Mouse (Mus musculus): Measurements from ENCODE around the gene Nav2. TPM values are rescaled to one million over a fixed set of nuclear protein-coding genes. Genes with fewer than 3 reads are reported as not detected.

Nav2 gene
- polyA plus RNA-seq, 1 experiment, result 32.5 TPM

GRCm38 (mm10) chr7:49185991-49186390 lies 277.5 kb downstream of the Nav2 start:
- WGBS, result 89% methylated on average over 5 of the region's 5 CpGs
- H3K27me3 ChIP-seq (ENCODE audit: control insufficient read depth, insufficient read depth, low read length), result no peaks in the 10 kb centered on the region
- peaks cover 56% of the 10 kb centered on the region for H3K4me1 ChIP-seq (ENCODE audit: control insufficient read depth, insufficient read depth, low read length)
- no peak for DNase-seq
- H3K27ac ChIP-seq (ENCODE audit: insufficient read depth, low read length), result no peak overlapping the region
- TF ChIP-seq POLR2A (IDR thresholded peaks at IDR 0.05; ENCODE audit: borderline replicate concordance, insufficient read depth, low read length) (no peak), CTCF (IDR thresholded peaks at IDR 0.05; ENCODE audit: borderline replicate concordance, insufficient read depth, low read depth, low read length) (no peak)
- no peak overlapping the region for H3K4me3 ChIP-seq (replicated peaks; ENCODE audit: insufficient read depth, low read depth, low read length)

GRCm38 (mm10) chr7:49189364-49189763 lies 280.8 kb downstream of the Nav2 start:
- peak overlapping the region; percentile 17 for H3K27ac ChIP-seq (ENCODE audit: insufficient read depth, low read length)
- no peaks in the 10 kb centered on the region for H3K27me3 ChIP-seq (ENCODE audit: control insufficient read depth, insufficient read depth, low read length)
- no peak for TF ChIP-seq POLR2A (IDR thresholded peaks at IDR 0.05; ENCODE audit: borderline replicate concordance, insufficient read depth, low read length)
- TF ChIP-seq CTCF (IDR thresholded peaks at IDR 0.05; ENCODE audit: borderline replicate concordance, insufficient read depth, low read depth, low read length), result no peak
- peaks cover 64% of the 10 kb centered on the region for H3K4me1 ChIP-seq (ENCODE audit: control insufficient read depth, insufficient read depth, low read length)
- DNase-seq, result no peak
- H3K4me3 ChIP-seq (replicated peaks; ENCODE audit: insufficient read depth, low read depth, low read length), result no peak overlapping the region
- 77% methylated on average over 5 of the region's 5 CpGs for WGBS

GRCm38 (mm10) chr7:49190231-49190985 lies 281.9 kb downstream of the Nav2 start:
- peak; percentile 80 to 88 for DNase-seq
- H3K27me3 ChIP-seq (ENCODE audit: control insufficient read depth, insufficient read depth, low read length), result no peaks in the 10 kb centered on the region
- no peak for TF ChIP-seq POLR2A (IDR thresholded peaks at IDR 0.05; ENCODE audit: borderline replicate concordance, insufficient read depth, low read length)
- no peak for TF ChIP-seq CTCF (IDR thresholded peaks at IDR 0.05; ENCODE audit: borderline replicate concordance, insufficient read depth, low read depth, low read length)
- H3K4me1 ChIP-seq (ENCODE audit: control insufficient read depth, insufficient read depth, low read length), result peaks cover 59% of the 10 kb centered on the region
- H3K4me3 ChIP-seq (replicated peaks; ENCODE audit: insufficient read depth, low read depth, low read length), result no peak overlapping the region
- 15% methylated on average over 4 of the region's 4 CpGs for WGBS
- H3K27ac ChIP-seq (ENCODE audit: insufficient read depth, low read length), result peak overlapping the region; percentile 44

- peak in 1 of 2 experiments; percentile 66 for DNase-seq
- peaks cover 65% of the 10 kb centered on the region for H3K4me1 ChIP-seq (ENCODE audit: control insufficient read depth, insufficient read depth, low read length)
- WGBS, result 17% methylated on average over 7 of the region's 7 CpGs
These were observed 282.7 kb downstream of the Nav2 start for GRCm38 (mm10) chr7:49191081-49191678.

GRCm38 (mm10) chr7:49192061-49192695 lies 283.7 kb downstream of the Nav2 start:
- DNase-seq, result peak; percentile 55 to 60
- Histone ChIP-seq H3K27ac (ENCODE audit: insufficient read depth, low read length) (0 out of 2 replicates have a peak overlapping the region, but pooled peaks have one; percentile 5), H3K4me1 (ENCODE audit: control insufficient read depth, insufficient read depth, low read length) (peaks cover 61% of the 10 kb centered on the region), H3K27me3 (ENCODE audit: control insufficient read depth, insufficient read depth, low read length) (no peaks in the 10 kb centered on the region), H3K4me3 (replicated peaks; ENCODE audit: insufficient read depth, low read depth, low read length) (no peak overlapping the region)
- TF ChIP-seq POLR2A (IDR thresholded peaks at IDR 0.05; ENCODE audit: borderline replicate concordance, insufficient read depth, low read length) (no peak), CTCF (IDR thresholded peaks at IDR 0.05; ENCODE audit: borderline replicate concordance, insufficient read depth, low read depth, low read length) (no peak)
- WGBS, result 7% methylated on average over 2 of the region's 2 CpGs

More at GRCm38 (mm10) chr7:49191081-49191678, 282.7 kb downstream of the Nav2 start:
- Histone ChIP-seq H3K27ac (ENCODE audit: insufficient read depth, low read length) (peak overlapping the region; percentile 65), H3K27me3 (ENCODE audit: control insufficient read depth, insufficient read depth, low read length) (no peaks in the 10 kb centered on the region), H3K4me3 (replicated peaks; ENCODE audit: insufficient read depth, low read depth, low read length) (no peak overlapping the region)
- TF ChIP-seq POLR2A (IDR thresholded peaks at IDR 0.05; ENCODE audit: borderline replicate concordance, insufficient read depth, low read length), result no peak
- TF ChIP-seq CTCF (IDR thresholded peaks at IDR 0.05; ENCODE audit: borderline replicate concordance, insufficient read depth, low read depth, low read length), result no peak

- TF ChIP-seq POLR2A (IDR thresholded peaks at IDR 0.05; ENCODE audit: borderline replicate concordance, insufficient read depth, low read length) (no peak), CTCF (IDR thresholded peaks at IDR 0.05; ENCODE audit: borderline replicate concordance, insufficient read depth, low read depth, low read length) (no peak)
- WGBS, result 36% methylated on average over 5 of the region's 5 CpGs
- Histone ChIP-seq H3K4me1 (ENCODE audit: control insufficient read depth, insufficient read depth, low read length) (peaks cover 54% of the 10 kb centered on the region), H3K27ac (ENCODE audit: insufficient read depth, low read length) (no peak overlapping the region), H3K4me3 (replicated peaks; ENCODE audit: insufficient read depth, low read depth, low read length) (no peak overlapping the region), H3K27me3 (ENCODE audit: control insufficient read depth, insufficient read depth, low read length) (no peaks in the 10 kb centered on the region)
- peak in 1 of 2 experiments; percentile 69 for DNase-seq
These were observed 287.2 kb downstream of the Nav2 start for GRCm38 (mm10) chr7:49195711-49196147.

GRCm38 (mm10) chr7:49199366-49199765 lies 290.9 kb downstream of the Nav2 start:
- peaks cover 45% of the 10 kb centered on the region for H3K4me1 ChIP-seq (ENCODE audit: control insufficient read depth, insufficient read depth, low read length)
- TF ChIP-seq POLR2A (IDR thresholded peaks at IDR 0.05; ENCODE audit: borderline replicate concordance, insufficient read depth, low read length) (no peak), CTCF (IDR thresholded peaks at IDR 0.05; ENCODE audit: borderline replicate concordance, insufficient read depth, low read depth, low read length) (no peak)
- WGBS, result 18% methylated on average over 6 of the region's 6 CpGs
- H3K27ac ChIP-seq (ENCODE audit: insufficient read depth, low read length), result no peak overlapping the region
- H3K27me3 ChIP-seq (ENCODE audit: control insufficient read depth, insufficient read depth, low read length), result no peaks in the 10 kb centered on the region
- peak in 1 of 2 experiments; percentile 50 for DNase-seq
- no peak overlapping the region for H3K4me3 ChIP-seq (replicated peaks; ENCODE audit: insufficient read depth, low read depth, low read length)

Measured in cerebellum, adult 2 months (tissue).